Mouse (Mus musculus) kidney, postnatal 0 days (tissue): Measurements from ENCODE around the gene Pxmp4. TPM values are rescaled to one million over a fixed set of nuclear protein-coding genes. Genes with fewer than 3 reads are reported as not detected.
A peak's percentile ranks its signal among the peaks of the same experiment; 100 is the strongest.

Source experiments
- ATAC-seq: fragments of 200-750 bp; cut with Nextera tagmentation; replicated peaks from 2 replicates; pipeline ENCODE4 v1.8.0; 2017; ENCODE audit warnings: low read depth, moderate number of reproducible peaks, moderate TSS enrichment, moderate library complexity; ENCODE audit not compliant: low FRiP score
- DNase-seq: peaks from one replicate; pipeline ENCODE4 v3.0.0-alpha.2; 2016; ENCODE audit warnings: low spot score
- H3K27ac ChIP-seq: fragments of 300-500 bp; sonication (generic); 2 replicates; pipeline ENCODE4 v1.5.1; 2014; ENCODE audit warnings: mild to moderate bottlenecking
- H3K27me3 ChIP-seq: fragments of 300-500 bp; sonication (generic); 2 replicates; pipeline ENCODE4 v1.6.1; 2014; ENCODE audit warnings: low read length, mixed read lengths; ENCODE audit not compliant: insufficient read depth
- H3K36me3 ChIP-seq: fragments of 300-500 bp; sonication (generic); 2 replicates; pipeline ENCODE4 v1.6.1; 2014; ENCODE audit warnings: low read length, mixed read lengths; ENCODE audit not compliant: insufficient read depth
- H3K4me1 ChIP-seq: fragments of 300-500 bp; sonication (generic); replicated peaks from 2 replicates; pipeline ENCODE4 v1.6.1; 2014; ENCODE audit warnings: antibody characterized with exemption, low read length, mixed read lengths; ENCODE audit not compliant: insufficient read depth
- H3K4me2 ChIP-seq: fragments of 300-500 bp; sonication (generic); 2 replicates; pipeline ENCODE4 v1.6.1; 2014; ENCODE audit warnings: mild to moderate bottlenecking, low read length, moderate library complexity, mixed read lengths
- H3K4me3 ChIP-seq: fragments of 300-500 bp; sonication (generic); replicated peaks from 2 replicates; pipeline ENCODE4 v1.5.1; 2014; ENCODE audit warnings: low read depth, low read length
- H3K9ac ChIP-seq: fragments of 300-500 bp; sonication (generic); 2 replicates; pipeline ENCODE4 v1.6.1; 2014; ENCODE audit warnings: low read depth, low read length
- H3K9me3 ChIP-seq: fragments of 300-500 bp; sonication (generic); replicated peaks from 2 replicates; pipeline ENCODE4 v1.6.1; 2016; ENCODE audit warnings: low read length, inconsistent platforms, mixed read lengths
- CTCF ChIP-seq: IDR thresholded peaks from 2 replicates; pipeline ENCODE4 v1.5.1; 2016; ENCODE audit warnings: antibody characterized with exemption, low read depth, mild to moderate bottlenecking, moderate library complexity
- WGBS: fragments of 180-500 bp; shearing (Covaris S2); extraction: QIAGEN DNeasy Blood & Tissue Kit; methylation state at CpG from one replicate; pipeline ENCODE4 v1.1.7; 2014; 5-methylcytosine and 5-hydroxymethylcytosine counted together
- polyA plus RNA-seq: library from polyadenylated mRNA; unstranded; fragments of >200 nt; fragmentation: Nextera tagmentation; extraction: Ambion mirVana; gene quantifications from 2 replicates; pipeline ENCODE4 v1.2.1, GENCODE M21; 2015

Gene Pxmp4
- 37.3 and 37.9 TPM in 2 replicates for polyA plus RNA-seq

DNA sequence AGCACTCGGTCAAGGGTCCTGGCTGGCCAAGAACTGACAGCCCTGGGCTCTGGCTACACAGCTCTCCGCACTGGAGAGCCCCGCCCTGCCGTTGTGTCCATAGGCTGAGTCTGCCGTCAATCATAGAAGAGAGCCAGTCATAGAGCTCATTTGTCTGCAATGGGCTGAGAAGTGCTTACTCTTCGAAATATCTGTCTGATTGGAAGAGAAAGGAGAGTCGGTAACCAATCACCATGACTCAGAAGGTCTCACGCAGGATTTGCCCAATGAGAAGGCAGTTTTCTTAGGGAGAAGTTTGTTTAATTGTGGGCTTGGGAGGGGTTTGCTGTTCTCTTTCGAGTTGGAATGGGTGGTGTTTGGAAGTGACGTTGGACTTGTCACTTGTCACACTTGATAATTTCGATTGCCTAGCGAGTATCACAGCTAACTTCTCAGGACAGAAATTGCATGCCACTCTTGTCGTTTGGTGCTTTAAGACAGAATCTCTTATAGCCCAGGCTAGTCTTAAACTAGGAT is at the start of gene Pxmp4:
Gene Pxmp4 (minus strand): TSS at position 71 of the 516 bp plus-strand sequence.
- Histone ChIP-seq H3K4me1 (peaks cover 13% of the 10 kb centered on the region; the same call in 1 of the 2 replicates), H3K4me3 (peak within 1 kb of the TSS; percentile 52), H3K4me2 (peak within 1 kb of the TSS; percentile 79), H3K36me3 (no peaks in the 10 kb centered on the region), H3K27ac (peak within 1 kb of the TSS; percentile 76), H3K9me3 (no peaks in the 10 kb centered on the region), H3K27me3 (no peaks in the 10 kb centered on the region), H3K9ac (peak within 1 kb of the TSS; percentile 69)
- WGBS = 0% methylated on average over 13 of the region's 13 CpGs
- ATAC-seq = peak; percentile 100
- no peak for TF ChIP-seq CTCF
- peak; percentile 99 for DNase-seq

DNA sequence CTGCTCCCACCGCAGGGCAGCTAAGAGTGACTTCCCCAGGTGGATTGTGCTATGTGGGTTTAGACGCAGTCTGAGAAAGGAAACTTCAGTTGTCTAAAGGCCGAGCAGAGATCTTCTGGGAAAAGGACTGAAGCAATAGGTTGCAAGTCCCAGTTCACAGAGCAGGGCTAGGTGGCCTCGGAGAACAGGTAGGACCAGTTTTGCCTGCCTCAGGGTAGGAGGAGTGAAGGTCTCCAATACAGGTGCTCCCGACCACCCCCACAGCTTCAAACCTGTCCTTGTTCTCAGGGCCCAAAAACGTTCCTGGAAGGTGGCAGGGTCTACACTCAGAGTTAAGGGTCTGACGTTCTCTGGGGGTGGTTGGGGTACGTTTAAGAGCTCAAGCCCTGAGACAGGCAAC is 47.9 kb upstream of the Pxmp4 start, which contains the start of gene Chmp4b:
Gene Chmp4b (plus strand): TSS at position 343 of the 400 bp plus-strand sequence.
- peak; percentile 16 for DNase-seq
- WGBS = 46% methylated on average over 8 of the region's 8 CpGs

DNA sequence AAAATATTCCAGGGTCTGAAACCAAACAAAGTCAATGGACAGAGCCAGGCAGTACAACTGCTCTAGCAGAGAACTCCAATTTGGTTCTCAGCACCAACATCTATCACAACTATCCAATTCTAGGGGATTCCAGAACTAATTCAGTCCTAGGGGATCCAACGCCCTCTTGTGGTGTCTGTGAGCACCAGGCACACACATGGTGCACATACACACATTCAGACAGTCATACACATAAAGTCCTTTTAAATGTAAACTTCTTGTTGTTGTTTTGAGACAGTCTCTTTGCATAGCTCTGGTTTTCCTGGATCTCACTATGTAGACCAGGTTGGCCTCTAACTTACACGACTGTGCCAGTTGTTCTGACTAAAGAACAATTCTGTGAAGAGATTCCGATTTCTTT is 46.9 kb upstream of the Pxmp4 start:
- 84% methylated on average over 3 of the region's 3 CpGs for WGBS
- no peak for DNase-seq
- no peak for ATAC-seq
- H3K27ac ChIP-seq = peak overlapping the region; percentile 84
- H3K9ac ChIP-seq = no peak overlapping the region
- no peaks in the 10 kb centered on the region for H3K4me1 ChIP-seq
- H3K4me2 ChIP-seq = no peak overlapping the region
- no peak; the same call in 1 of the 2 replicates for TF ChIP-seq CTCF
- no peaks in the 10 kb centered on the region for H3K27me3 ChIP-seq
- no peak overlapping the region for H3K4me3 ChIP-seq
- no peaks in the 10 kb centered on the region for H3K9me3 ChIP-seq
- no peaks in the 10 kb centered on the region for H3K36me3 ChIP-seq

More for the DNA sequence above, 47.9 kb upstream of the Pxmp4 start, which contains the start of gene Chmp4b:
- no peak for TF ChIP-seq CTCF
- Histone ChIP-seq H3K9ac (no peak within 1 kb of the TSS), H3K4me1 (no peaks in the 10 kb centered on the region), H3K9me3 (no peaks in the 10 kb centered on the region), H3K27ac (peak within 1 kb of the TSS; percentile 84), H3K4me3 (no peak within 1 kb of the TSS), H3K4me2 (no peak within 1 kb of the TSS; the same call in 1 of the 2 replicates), H3K36me3 (no peaks in the 10 kb centered on the region), H3K27me3 (no peaks in the 10 kb centered on the region)
- no peak; the same call in 1 of the 2 replicates for ATAC-seq

DNA sequence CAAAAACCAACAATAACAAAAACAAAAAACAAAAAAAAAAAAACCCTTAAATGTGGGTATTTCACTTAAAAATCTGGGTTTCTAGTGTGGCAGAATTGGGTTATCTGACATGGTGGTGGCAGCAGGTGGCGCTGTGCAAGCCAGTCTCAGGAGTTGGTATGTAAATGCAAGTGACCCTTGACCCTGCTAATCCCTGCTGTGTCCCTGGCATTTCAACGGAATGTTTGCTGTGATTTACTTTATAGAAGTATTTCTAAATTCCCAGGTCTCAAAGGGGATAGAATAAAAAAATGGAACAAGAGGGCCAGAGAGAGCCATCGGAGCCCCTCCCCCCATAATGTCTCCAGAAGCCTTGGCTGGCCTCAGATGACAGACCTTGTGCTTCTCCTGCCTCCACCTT is 44.6 kb upstream of the Pxmp4 start:
- Histone ChIP-seq H3K4me2 (no peak overlapping the region), H3K9me3 (no peaks in the 10 kb centered on the region), H3K27ac (no peak overlapping the region), H3K36me3 (no peaks in the 10 kb centered on the region), H3K27me3 (no peaks in the 10 kb centered on the region), H3K9ac (no peak overlapping the region), H3K4me3 (no peak overlapping the region), H3K4me1 (no peaks in the 10 kb centered on the region)
- DNase-seq (peak; percentile 66), ATAC-seq (no peak)
- TF ChIP-seq CTCF = peak; percentile 73
- WGBS = 32% methylated on average over 3 of the region's 3 CpGs

DNA sequence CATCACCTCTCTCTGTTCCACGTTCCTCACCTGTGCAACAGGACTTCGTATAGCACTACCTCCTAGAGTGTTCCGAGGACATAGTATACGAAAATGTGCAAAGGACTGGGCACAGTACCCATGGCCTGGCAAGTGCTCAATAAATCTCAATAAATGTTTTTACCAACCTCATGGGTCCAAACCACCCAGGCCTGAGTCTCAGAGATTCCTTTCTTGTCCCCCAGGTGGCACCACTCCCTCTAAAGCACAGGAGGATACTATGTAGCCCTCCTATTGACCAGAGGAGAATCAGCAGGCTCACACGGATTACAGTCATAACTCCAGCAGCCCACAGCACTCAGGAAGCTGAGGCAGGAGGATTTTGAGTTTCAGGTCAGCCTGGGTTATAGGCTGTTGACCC is 43.1 kb upstream of the Pxmp4 start:
- TF ChIP-seq CTCF = peak; percentile 64
- 76% methylated on average over 5 of the region's 5 CpGs for WGBS
- no peak for ATAC-seq

DNA sequence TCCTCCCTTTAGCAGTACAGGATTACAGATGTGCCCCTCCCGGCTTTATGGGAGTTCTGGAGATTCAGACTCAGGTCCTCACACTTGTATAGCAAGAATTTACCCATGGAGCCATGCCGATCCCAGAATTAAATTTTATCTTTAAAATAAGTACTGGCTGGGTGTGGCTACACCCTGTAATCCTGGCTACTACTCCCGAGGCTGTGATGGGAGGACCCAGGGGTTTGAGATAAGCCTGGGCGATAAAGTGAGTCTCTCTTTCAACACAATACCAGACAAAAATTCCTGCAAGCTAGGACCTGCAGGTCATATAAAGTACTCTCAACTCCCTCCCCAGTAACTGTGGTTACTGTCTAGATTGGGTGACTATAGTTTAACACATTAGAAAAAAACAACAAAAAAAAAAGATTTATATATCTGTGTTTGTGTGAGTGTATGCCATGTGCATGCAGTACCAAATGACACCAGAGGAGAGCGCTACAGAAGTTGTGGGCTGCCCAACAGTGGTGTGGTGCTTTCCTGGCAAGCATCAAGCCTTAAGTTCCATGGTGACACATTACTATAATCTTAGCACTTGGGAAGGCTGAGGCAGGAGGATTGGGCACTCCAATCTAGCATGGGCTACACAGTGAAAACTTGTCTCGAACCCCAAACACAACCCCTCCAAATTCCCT is 39.3 kb upstream of the Pxmp4 start:
- Histone ChIP-seq H3K9me3 (no peaks in the 10 kb centered on the region), H3K9ac (no peak overlapping the region), H3K27ac (peak overlapping the region; percentile 76), H3K27me3 (no peaks in the 10 kb centered on the region), H3K36me3 (peaks cover 12% of the 10 kb centered on the region; the same call in 1 of the 2 replicates), H3K4me2 (no peak overlapping the region), H3K4me3 (no peak overlapping the region), H3K4me1 (no peaks in the 10 kb centered on the region)
- ATAC-seq = no peak
- WGBS = 75% methylated on average over 6 of the region's 6 CpGs
- peak; percentile 43; the same call in 1 of the 2 replicates for TF ChIP-seq CTCF
- no peak for DNase-seq

More for the DNA sequence above, 43.1 kb upstream of the Pxmp4 start:
- Histone ChIP-seq H3K4me2 (no peak overlapping the region), H3K9me3 (no peaks in the 10 kb centered on the region), H3K9ac (no peak overlapping the region), H3K27me3 (no peaks in the 10 kb centered on the region), H3K36me3 (no peaks in the 10 kb centered on the region), H3K4me1 (no peaks in the 10 kb centered on the region), H3K4me3 (no peak overlapping the region), H3K27ac (no peak overlapping the region)
- DNase-seq = peak; percentile 44
